Mouse (Mus musculus): ENCODE results near the gene Cd9. TPM values are rescaled to one million over a fixed set of nuclear protein-coding genes. Genes with fewer than 3 reads are reported as not detected.

Gene Cd9
- total RNA-seq, 2 experiments from 2014 or later: 22.5 to 27.7 TPM

GRCm38 (mm10) chr6:125447660-125448059 is 46.9 kb downstream of the Cd9 start:
- ATAC-seq (replicated peaks; ENCODE audit: poor library complexity, severe bottlenecking): no peak

DNA sequence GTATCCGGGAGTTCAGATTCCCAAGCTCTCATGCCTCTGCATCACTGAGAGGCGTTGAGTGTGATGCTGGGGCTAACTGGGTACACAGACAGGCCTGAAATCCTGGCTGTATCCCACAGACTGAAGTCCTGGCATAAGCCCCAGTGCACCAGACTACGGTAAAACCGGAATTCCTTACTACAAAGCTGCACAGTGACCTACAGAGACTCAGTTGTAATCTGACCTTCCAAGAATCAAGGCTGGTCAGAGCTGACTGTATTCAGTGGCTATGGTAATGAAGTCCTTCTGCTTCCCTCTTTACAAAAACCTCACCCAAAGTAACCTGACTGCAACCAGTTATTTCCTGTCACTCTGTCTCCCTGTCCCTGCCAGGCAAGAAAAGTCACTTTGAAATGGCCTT is 47.4 kb downstream of the Cd9 start:
- ATAC-seq (replicated peaks; ENCODE audit: poor library complexity, severe bottlenecking): 0 out of 2 replicates have a peak, but pooled peaks have one; percentile 13

- peak; percentile 92 for ATAC-seq (replicated peaks; ENCODE audit: poor library complexity, severe bottlenecking)
These were observed 49.2 kb downstream of the Cd9 start for GRCm38 (mm10) chr6:125445381-125445780.

- ATAC-seq (replicated peaks; ENCODE audit: poor library complexity, severe bottlenecking): no peak
These were observed 52.0 kb downstream of the Cd9 start for GRCm38 (mm10) chr6:125442591-125442990.

GRCm38 (mm10) chr6:125436753-125437152 is 57.8 kb downstream of the Cd9 start:
- ATAC-seq (replicated peaks; ENCODE audit: poor library complexity, severe bottlenecking): no peak

DNA sequence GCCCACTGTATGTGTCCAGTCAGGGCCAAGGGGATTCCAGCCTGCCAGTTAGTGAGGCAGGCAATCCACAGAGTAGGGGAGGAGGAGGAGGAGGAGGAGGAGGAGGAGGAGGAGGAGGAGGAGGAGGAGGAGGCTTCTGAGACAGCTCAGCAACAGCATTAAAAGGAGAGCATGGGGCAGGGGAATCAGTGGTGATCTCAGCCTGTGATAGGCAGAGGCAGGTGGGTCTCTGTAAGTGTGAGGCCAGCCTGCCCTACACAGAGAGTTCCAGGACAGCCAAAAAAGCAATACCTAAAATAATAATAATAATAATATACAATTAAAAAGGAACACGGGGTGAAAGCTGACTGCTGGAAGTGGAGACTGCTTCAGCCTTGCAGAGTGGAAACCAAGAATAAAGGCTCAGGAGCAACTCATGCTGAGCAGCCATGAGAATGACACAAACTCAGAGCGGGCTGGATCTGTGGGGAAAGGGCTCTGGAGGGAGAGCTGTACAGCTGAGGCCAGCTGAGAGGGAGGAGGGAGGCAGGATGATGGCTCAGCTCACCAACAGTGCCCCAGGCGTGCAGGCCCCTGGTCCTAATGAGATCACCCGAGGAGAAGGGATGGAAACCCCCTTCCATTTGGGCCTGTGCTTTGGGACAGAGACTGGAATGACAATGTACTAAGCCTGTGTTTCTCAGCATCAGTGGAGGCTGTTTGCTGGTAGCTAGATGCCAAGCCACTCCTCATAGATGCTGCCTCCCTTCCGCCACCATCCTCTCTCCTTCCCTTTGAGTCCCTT is 59.7 kb downstream of the Cd9 start:
- no peak for ATAC-seq (replicated peaks; ENCODE audit: poor library complexity, severe bottlenecking)

- ATAC-seq (replicated peaks; ENCODE audit: poor library complexity, severe bottlenecking): no peak
These were observed 60.7 kb downstream of the Cd9 start for GRCm38 (mm10) chr6:125433704-125434447.

GRCm38 (mm10) chr6:125433257-125433656 is 61.3 kb downstream of the Cd9 start:
- no peak for ATAC-seq (replicated peaks; ENCODE audit: poor library complexity, severe bottlenecking)

GRCm38 (mm10) chr6:125432522-125432921 is 62.1 kb downstream of the Cd9 start:
- ATAC-seq (replicated peaks; ENCODE audit: poor library complexity, severe bottlenecking): no peak

GRCm38 (mm10) chr6:125430982-125431381 is 63.6 kb downstream of the Cd9 start:
- no peak for ATAC-seq (replicated peaks; ENCODE audit: poor library complexity, severe bottlenecking)

DNA sequence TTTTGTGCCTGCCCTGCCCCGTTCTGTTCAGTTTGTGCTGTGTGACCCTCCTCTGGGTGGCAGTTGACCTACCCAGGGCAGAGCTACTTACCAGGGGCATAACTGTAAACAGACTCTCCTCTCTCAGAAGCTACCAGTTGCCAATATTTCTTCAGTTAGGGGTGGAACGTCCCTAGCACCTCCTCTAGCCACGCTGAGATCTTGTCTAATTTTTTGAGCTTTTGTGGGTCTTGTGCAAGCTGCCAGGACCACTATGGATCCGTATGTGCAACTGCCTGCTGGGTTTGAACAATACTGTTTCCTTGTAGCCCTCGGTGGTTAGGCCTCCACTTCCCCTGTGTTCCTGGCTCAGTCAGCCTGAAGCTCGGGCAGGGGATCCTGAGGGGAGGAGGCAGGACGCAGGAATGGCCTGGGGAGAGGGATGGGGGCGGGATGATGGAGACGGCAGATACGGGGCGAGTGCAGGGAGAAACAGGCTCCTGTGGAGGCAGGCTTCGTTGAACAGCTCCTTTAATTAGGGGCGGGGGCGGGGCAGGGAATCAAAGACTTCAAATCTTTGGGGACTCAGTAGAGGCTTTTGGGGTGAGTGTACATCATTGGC is 64.1 kb downstream of the Cd9 start:
- ATAC-seq (replicated peaks; ENCODE audit: poor library complexity, severe bottlenecking): peak; percentile 59

GRCm38 (mm10) chr6:125429741-125430140 is 64.8 kb downstream of the Cd9 start:
- no peak for ATAC-seq (replicated peaks; ENCODE audit: poor library complexity, severe bottlenecking)

DNA sequence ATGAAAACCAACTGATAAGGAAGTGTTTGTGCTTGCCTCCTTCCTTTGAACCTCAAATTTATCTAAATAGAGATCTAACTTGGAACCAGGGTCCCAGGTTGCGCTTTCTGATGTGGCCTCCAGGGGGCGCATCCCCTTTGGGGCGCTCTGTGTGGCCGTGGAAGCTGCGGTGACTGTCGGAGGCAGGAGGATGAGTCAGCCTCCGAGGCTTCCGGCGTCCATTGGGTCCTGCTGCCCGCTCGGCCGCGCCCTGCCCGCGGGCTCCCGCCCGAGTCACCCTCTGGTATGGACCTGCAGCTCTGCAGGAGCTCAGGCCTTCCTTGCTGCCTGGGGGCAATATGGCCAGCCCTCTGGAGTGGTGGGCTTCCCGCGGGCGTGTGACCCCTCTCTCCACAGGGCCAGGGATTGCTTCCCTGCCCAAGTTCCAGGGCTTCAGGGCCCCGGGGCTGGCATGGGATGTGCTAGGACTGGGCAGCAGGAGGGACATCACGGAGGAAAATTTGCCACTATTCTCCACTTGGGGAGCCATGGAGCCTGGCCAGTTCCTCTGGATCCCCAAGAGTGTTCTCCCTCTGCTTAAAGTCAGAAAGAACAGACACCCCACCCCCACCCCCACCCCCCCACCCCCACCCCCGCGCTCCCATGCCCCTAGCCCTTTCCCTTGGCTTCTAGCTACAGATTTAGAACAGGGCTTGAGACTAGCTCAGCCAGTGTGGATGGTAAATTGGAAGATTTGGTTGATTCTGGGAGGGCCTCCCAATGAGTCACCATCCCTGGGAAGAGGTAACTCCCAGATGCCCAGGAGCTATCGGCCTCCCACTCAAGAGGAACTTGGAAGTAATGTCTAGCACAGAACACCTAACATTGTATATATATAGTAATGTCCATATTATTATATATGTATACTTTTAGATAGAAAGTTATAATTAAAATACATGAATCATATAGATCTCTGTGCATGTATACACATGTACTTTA is 67.9 kb downstream of the Cd9 start:
- peak; percentile 60 for ATAC-seq (replicated peaks; ENCODE audit: poor library complexity, severe bottlenecking)

DNA sequence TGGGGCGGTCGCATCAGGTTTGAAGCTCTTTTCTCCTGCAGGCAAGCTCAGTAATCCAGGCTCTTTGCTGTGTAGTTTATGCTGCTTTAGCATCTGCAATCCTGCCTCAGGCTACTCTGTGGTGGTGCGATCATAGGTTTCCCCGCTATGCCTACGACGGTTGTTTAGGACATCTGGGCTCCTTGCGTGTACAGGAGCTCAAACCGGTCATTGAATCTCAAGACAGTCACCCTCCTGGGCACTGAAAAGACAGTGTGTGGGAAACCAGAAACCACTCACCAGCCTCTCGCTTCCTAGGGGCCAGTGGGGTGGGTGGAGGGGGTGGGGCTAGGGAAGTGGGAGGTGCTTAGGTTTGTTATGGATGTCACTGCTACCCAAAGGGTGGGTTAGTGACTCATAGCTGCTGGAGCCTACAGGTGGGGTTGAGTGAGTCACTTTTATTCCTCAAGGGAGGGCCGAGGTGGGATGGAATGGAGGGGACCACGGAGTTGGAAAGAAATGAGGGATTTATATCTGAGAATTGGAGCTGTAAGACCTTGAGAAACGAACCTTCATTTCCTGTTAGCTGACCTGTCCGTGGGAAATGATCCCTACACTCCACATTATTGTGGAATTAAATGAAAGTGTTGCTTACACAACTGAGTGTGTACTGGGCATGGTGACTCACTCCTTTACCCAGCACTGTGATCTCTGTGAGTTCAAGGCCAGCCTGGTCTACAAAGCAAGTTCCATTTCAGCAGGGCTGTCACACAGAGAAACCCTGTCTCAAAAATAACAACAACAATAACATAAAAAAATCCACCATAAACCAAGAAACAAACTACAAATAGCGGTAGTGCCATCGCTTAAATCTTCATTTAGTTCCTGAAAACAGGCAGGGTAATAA is 69.1 kb downstream of the Cd9 start:
- peak; percentile 31 for ATAC-seq (replicated peaks; ENCODE audit: poor library complexity, severe bottlenecking)

- ATAC-seq (replicated peaks; ENCODE audit: poor library complexity, severe bottlenecking): no peak
These were observed 70.4 kb downstream of the Cd9 start for GRCm38 (mm10) chr6:125424156-125424555.

DNA sequence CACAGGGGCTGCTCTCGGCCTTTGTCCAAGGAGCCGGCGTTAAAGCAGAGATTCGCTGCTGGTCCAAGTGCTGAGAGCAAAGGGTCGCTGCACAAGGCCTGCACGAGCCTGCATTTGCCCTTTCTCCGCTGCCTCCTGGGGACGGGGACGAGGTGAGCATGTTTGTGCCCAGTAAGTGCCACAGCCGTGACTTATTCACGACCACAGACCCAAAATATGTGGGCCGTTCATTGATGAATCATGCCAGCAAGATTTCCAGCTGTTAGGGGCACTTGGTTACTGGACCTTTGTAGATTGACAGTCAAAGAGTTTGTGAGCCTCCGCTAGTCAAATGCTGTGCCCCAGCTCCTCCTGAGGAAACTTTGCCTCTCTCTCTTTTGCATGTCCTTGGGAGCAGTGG is 71.1 kb downstream of the Cd9 start:
- ATAC-seq (replicated peaks; ENCODE audit: poor library complexity, severe bottlenecking): no peak

GRCm38 (mm10) chr6:125423099-125423498 is 71.5 kb downstream of the Cd9 start:
- ATAC-seq (replicated peaks; ENCODE audit: poor library complexity, severe bottlenecking): no peak

DNA sequence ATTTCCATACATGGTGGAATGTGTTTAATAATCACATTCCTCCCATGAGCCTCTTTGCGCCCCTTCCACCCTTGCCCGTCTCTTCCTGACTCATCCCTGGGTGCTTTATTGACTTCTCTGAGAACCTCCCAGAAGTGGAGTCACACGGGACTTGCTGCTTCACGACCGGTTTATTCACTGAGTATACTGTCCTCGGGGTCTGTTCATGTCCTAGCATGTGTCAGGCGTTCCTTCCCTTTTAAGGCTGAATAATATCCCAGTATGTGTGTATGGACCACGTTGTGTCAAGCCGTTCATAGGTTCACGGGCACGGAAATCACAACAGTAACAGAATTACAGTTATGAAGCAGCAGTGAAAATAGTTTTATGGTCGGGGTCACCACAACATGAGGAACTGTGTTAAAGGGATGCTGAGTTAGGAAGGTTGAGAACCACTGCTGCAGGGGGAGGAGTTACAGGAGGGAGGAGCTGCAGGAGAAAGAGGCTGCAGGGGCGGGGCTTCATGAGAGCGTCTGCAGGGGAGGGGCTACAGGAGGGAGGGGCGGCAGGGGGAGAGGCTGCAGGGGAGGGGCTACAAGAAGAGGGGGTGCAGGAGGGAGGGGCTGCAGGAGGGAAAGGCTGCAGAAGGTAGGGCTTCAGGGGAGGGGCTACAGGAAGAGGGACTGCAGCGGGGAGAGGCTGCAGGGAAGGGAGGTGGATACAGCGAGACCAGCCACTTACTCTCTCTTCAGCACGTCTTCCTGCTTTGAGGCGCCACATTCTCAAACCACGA is 72.4 kb downstream of the Cd9 start:
- peak; percentile 61 for ATAC-seq (replicated peaks; ENCODE audit: poor library complexity, severe bottlenecking)
